Mouse (Mus musculus) lung, postnatal 25 days (tissue): Measurements from ENCODE around the gene Cers5.
A peak's percentile ranks its signal among the peaks of the same experiment; 100 is the strongest.
"Not testable (repeated sequence)": the region's sequence is repeated elsewhere in the genome, so short reads cannot be mapped to it uniquely, and the experiment has no call there.

Experiments used
- DNase-seq: peaks from one replicate; pipeline ENCODE4 v3.0.0; 2022; ENCODE audit warnings: low spot score

The Cers5 gene

DNA sequence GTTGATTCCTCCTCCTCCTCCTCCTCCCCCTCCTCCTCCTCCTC is at the start of gene Cers5:
TSS of gene Cers5 (minus strand) at position 5 of the 44 bp plus-strand sequence.
- not testable (repeated sequence) for DNase-seq

DNA sequence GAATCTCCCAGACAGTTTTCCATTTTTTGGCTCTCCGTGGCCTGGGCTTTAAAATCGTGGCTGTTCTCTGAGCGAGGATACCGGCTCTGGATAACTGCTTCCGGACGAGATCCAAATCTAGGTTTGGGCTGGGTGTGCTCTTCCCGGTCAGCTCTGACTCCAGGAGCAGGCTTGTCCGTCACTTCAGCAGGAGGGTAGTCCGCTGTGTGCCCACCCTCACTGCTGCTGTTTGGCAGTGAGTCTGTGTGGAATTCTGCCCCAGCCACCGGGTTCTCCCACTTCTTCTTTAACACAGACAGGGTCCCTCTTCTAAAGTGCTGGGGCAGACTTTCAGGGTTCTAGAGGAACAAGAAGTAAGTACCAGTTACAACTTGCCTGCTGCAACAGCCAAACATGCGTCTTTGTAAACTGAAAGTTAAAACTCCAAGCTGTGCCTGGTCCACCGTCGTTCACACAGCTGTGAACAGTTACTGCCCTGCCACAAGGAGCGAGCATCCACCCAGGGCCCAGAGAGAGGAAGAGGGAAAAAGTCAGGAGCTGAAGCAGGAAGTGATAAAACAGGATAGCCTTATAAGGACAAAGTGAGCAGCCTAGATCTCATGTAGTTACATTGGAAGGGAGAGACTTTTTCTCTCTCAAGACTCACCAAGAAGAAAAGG is 47.1 kb upstream of the Cers5 start:
- DNase-seq: peak; percentile 68

DNA sequence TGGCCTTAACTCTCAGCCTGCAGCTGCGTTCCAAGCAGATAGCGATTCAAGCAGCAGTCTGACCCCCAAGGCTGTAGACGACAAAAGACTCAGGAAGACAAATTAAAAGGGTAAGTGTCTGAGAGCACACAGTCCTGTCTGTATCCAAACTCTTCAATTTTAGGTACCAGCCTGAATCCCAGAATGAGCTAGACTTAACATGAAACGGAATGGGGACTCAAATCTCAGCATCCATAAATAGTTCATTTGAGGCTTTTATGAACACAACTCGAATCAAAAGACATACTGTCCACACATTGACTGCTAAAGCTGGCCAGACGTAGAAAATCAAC is 46.4 kb upstream of the Cers5 start:
- DNase-seq: no peak

DNA sequence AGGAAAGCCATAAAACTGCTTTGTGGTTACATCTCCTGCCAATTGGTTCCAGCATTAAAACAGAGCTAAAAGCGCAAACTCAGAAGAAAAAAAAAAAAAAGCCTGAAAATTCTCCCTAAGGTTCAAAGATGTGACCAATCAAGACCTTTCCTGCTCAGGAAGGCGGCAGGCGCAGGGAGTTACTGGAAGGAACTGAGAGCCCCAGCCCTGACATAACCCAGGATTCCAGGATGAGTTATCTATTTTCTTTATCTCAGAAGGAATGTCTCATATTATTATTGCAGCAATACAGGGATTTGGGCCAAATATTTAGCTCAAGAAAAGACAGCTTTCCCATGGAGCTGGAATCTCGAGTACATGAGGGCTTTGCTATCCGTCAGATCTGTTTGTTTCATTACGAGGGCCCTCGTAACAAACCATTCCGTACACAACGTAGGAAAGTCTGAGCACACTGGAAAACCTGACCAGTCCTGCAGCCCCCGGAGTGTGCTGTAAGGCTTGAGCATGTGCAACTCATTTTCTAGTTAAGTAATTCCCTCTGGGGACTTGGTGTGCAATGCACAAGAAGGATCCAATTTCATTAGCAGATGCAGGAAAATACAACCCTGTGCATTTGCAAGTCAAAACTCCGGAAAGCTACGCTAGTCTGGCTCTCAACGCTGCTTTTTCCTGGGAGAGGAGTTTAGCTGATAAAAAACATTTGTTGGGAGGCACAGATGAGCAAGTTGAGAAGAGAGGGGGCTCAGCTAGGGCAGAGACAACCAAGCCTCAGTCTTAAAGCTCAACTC is 45.8 kb upstream of the Cers5 start:
- peak; percentile 38 for DNase-seq

DNA sequence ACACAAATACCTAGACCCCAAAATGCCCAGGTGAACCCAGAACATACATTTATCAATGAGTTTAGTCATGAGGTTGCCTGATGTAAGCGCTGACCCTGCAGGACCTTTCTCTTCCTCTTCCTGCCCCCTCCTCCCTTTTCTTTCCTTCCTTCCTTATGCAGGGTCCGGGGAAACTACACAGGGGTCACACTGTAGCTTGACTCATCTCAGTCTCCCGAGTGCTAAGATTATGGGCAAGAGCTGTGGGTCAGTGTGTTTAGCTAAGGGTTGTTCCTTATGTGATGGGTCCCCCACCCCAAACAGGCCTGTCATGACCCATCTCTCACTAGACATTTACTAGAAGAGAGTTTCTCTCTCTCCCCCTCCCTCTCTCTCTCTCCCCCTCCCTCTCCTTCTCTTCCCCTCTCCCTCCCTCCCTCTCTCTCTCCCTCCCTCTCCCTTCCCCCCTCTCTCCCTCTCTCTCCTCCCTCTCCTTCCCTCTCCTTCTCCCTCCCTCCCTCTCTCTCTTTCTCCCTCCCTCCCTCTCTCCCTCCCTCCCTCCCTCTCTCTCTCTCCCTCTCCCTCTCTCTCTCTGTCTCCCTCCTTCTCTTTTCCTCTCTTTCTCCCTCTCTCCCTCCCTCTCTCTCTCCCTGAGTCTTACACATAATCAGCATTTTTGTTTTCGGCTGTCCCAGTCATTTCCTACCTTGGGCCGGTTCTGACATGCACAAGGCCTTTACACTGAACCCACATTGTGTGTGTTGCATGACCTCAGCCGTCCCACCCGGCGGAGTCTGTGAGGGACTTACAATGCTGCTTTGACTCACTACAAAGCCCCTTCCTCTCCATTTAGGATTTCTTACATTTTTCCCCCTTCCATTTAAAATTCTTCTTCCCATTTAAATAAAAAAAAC is 44.9 kb upstream of the Cers5 start:
- no peak for DNase-seq

DNA sequence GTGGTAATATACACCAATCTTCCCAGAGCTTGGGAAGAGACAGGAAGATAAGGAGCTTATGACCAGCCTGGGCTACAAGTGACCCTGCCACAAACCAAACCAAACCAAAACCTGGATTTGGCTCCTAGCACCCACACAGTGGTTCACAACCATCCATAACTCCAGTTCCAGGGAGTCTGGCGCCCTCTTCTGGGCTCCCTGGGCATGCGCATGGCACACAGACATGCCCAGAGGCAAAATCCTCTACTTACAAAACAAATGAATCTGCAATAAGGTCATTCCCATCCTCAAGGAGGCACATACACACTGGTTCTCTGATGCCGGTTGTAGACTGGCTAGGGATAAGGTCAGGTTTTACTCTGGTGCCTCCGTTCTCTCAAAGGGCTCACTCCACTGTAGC is 43.3 kb upstream of the Cers5 start:
- no peak for DNase-seq

DNA sequence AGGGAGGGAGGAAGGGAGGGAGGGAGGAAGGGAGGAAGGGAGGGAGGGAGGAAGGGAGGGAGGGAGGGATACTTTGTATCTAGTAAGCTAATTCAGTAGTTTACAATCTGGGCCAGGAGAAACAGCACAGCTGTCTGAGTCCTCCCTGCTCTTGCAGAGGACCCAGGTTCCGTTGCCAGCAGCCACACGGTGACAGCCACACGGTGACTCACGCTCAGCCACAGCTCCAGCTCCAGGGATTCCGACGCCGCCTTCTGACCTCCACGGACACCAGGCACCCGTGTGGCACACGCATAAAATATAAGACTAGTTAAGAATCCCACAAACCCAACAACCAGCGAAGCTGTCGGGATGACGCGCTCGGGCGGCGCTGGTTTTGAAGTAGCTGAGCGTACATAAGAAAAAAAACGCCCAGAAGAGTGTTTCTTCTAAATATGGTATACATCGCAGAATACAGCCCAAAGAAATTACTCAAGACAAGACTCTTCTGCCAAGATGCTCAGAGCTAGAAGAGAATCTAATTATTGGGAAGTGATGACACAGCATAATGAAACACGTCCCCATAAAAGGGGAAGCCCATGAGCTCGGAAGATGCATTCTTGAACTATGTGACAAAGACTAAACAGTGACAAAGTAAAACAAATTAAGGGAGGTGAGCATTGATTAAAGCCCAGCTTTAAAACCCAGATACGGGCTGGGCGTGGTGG is 42.0 kb upstream of the Cers5 start:
- DNase-seq: no peak

DNA sequence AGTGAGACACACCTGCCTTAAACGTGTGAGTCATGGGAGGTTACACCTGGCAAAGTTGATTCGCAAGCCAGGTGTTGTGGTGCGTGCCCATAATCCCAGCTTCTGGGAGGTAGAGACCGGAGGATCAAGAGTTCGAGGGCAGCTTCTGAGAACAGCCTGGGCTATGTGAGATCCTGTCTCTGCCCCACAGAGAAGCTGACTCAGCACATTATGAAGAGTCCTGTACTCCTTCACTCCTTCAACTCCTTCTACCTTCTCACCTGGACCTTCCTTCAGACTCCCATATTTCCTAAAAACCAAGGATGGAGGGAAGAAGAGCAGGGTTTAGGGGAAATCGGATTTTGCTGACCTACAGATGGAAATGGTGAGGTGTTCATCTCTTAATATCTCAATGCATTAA is 41.0 kb upstream of the Cers5 start:
- no peak for DNase-seq

DNA sequence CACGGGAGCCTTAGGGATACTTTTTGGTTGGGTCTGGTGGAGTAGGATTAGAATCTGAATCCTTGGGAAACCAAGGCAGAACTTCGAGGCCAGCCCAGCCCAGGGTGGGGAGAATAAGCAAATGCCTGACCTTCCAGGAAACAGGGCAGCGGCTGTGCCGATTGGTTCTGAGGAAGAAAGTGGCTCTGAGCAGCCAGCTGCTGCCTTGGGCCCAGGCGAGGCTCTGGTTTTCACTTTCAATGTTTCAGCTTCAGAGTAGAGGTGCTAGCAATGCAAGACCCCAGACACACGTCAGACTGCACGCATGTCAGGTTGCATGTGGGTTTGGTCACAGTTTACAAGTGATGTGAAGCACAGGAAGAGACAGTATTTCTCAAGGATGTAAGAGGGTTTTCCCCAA is 39.4 kb upstream of the Cers5 start:
- DNase-seq: no peak

DNA sequence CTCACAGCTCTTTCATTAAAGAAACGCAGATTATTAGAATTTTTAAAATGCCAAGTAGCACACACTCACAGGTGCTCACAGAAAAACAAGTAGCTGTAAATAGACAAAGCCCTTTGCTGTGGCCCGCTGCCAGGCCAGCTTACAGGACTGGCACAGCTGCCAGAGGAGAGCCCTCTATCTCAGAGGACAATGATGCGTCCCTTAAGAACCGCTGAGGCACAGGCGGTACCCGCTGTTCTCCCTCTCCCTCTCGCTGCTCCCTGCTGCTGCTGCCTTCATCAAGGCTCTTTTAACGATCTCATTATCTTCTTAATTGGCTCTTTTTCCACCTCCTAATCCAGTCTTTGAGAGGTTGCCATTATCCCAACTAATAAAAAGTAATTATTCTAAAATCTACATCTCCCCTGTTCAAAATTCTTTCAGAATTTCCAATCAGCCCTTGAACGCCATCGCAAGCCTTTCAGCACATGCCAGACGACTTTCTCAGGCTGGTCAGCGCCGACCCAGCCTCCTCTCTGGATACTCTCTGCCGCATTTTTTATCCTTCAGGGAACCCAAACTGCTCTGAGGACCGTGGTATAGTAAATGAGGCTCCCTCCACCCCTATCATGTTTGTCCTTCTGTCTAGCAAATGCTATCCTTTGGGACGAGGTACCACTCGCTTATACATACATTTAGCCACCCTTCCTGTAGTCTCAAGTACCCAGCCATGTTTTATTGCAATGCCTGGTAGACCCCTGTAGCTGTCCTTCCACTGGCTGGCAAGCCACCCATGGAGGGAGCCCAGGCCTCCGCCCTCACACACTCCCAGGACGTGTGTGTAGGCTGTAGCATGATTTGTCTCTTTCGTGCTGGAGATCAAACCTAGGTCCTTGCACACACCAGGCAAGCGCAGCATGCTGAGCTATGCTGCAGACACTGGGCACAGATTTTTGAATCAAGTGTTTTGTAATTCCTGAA is 35.4 kb upstream of the Cers5 start:
- DNase-seq: no peak

DNA sequence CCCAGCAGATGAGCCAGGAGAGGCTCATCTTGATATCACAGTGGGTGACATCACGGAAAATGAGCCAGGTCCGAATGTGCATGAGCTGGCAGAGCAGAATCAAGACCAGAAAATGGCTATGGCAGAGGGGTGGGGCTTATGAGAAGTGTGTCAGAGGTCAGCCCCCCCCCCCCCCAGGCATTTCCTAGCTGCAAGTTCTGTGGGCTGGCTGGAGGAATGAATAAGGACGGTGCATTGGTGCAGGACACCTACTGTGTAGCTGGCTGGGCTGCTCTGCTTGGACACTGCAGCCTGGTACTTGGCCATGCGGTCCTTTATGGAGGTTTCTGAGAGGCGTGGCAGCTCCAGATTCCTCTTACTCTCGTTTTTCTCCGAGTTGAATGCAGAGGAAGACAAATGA is 33.5 kb upstream of the Cers5 start:
- no peak for DNase-seq

DNA sequence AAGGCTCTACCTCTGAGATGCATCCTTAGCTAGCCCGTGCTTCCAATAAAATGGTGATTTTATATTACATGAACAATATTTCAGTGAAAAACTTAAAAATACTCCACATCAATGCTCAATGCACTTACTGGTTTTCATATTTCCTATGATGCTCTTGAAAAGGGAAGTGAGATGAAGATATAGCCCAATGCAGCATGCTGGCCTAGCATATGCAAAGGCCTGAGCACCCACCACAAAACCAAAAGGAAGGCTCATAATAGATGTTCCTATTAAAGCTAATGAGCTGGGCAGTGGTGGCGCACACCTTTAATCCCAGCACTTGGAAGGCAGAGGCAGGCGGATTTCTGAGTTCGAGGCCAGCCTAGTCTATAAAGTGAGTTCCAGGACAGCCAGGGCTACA is 33.0 kb upstream of the Cers5 start:
- no peak for DNase-seq

DNA sequence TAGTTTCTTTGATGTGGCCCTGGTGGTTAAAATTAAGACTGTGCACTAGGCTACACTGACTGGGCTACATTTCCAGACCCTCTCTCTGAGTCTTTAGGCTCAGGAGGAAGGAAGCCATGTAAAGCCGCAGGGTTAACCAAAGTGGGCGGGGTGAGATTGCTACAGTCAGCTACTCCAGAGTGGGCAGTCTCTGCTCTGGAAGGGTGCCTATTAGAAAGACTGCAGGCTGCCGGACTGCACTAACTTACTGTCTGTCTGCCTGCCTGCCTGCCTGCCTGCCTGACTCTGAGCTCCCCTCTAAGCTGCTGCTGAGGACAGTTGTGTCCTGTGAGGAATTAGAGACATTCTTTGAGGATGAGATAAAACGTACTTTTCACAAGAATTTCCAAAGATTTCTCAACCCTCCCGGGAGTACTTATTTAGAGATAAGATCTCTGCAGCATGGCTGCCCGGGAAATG is 30.5 kb upstream of the Cers5 start:
- DNase-seq: peak; percentile 54

DNA sequence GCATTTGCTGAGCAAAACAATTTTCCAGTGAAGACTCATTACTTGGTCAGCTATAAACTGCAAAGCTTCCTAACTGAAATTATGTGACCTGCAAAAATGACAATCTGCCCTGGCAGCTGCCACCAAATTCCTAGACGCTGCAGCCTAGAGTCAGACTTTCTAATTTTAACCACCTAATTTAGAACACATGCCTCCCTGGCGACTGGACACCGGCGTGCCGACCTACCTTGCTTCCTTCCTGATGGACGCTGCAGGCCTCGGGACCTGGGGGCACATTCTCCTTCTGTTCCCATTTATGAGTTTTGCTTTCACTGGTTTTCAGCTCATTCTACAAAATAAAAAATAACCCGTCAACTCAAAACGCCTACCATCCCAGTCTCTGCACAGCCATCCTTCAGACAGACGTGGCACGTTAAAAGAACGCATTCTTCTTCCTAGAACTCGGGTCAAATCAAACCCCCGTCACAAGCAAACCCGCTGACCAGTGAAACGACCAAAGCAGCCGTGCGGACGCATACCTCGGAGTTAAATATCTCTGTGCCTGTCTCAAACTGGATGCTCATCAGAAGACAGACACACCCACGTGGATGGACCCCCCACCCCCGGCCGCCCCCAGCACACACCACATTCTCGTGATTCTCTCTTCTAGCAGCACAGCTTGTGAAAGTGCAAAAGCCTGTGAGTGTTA is 29.3 kb upstream of the Cers5 start:
- DNase-seq: no peak

DNA sequence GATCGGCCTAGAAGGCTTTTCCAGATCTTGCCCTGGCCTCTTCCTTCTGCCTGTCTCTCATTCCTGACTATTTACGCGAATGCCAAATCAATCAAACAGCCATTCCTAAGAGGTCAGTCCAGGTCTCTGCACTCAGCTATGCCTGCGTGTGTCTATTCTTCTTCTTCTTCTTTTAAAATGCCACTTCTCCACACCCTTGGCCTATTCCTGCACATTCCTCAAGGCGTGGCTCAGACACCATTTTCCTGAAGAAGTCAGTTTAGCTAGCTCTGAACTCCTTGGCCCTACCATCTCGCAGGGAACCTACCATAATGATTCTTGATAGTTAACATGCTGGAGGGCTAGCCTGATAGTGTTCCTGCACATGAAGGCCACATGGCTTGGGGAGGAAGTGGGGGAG is 27.0 kb upstream of the Cers5 start:
- no peak for DNase-seq

DNA sequence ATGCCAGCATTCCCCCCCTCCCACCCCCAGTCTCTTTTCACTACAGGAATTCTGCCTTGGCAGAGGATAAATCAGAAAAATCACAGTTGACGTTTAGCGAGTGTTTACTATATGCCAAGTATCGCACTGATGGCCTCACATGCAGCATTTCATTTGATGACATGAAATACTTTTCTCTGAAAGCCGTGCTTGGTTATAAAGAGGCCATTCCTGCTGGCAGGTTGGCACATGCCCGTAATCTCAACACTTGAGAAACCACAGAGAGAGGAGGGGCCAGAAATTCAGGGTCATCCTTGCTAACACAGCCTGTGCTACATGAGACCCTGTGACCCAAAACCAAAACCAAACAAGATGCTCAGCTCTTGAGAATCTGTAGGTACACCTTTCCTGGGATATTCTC is 25.2 kb upstream of the Cers5 start:
- DNase-seq: no peak

DNA sequence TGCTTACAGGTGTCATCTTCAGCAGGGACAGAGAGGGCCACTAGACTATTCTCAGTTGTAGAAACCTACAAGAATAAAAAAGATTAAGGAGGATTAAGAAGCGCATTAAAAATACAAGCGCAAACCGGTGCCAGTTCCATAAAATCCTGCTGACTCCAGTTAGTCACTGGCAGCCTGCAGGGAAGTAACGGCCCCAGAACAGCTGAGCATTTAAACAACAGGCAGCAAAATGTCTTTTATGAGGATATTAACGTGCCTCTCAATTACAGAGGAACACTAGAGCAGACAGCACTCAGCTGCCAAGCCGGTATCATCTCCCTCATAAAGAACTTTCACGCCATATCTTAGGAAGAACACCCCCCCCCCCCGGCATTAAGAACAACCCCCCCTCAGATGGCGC is 24.1 kb upstream of the Cers5 start:
- DNase-seq: no peak

DNA sequence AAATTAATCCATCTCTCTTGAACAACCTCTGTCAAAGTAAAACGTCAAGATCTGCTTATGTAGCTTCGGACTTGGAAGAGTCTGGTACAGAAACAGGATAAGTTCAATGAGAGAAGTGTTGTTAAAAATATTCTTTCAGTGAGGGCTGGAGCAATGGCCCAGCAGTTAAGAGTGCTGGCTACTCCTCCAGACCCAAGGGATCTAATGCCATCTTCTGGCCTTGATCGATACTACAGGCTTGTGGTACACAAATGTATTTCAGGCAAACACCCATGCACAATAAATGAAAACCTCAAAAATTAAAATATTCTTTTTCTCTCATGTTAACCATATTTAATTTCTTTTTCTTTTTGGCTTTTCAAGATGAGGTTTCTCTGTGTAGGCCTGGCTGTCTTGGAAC is 23.4 kb upstream of the Cers5 start:
- DNase-seq: no peak

DNA sequence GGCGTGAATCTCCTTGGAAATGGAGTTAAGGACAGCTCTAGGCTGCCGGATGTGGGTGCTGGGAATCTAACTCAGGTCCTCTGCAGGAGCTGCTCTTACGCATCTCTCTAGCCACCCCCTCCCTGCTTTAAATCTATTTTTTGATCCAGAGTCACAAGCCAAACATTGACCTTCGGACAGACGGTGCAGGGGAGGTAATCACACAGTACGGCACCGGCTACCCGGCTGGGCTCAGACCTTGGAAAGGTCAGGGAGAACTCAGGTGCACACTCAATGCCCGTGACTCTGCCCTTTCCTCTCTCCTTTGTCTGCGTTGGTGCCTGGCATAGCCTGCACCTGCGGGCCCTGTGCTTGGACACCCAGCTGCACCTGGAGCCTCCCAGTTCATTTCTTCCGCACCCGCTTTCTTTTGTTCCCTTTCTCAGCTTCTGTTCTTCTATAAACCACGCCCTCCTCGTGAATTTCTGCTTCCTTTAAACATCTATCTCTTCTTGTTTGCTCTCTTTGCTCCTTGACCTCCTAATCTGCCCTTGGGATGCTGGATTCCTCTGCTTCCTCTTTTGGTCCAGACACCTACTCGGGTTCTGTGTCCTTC is 19.6 kb upstream of the Cers5 start:
- DNase-seq: no peak

DNA sequence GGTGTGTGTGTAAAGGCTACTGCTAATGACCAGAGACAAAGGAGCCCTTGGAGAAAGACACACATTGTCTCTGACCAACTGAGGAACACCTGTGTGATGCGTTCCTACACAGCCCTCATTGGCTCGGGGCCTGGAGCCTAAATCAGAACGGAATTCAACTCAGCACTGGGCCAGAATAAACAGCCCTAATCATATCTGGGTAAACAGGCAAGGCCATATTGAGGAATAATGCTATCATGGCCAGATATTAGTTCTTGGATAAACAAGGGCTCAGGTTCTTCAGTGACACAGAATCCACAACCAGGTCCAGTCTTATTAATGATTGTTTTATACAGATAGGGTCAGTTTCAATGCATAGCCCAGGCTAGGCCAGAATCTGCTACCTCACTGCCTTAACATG is 18.3 kb upstream of the Cers5 start:
- no peak for DNase-seq

DNA sequence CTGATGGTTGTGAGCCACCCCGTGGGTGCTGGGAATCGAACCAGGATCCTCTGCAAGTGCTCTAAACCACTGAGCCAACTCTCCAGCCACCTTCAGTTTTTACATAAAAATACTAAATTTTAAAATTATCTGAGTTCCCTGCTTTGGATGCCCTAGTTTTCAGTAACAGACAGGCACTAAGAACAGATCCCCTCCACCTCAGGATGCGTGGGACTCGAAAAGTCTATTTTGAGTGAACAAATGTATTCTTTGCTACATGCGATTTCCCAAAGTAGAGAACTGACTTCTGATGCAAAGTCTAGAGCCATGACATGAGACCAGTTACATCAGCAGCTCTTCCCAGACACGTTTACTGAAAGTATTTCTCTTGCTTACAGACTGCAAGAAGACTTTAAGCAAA is 17.8 kb upstream of the Cers5 start:
- no peak for DNase-seq
